Mouse (Mus musculus) left cerebral cortex, postnatal 10 days (tissue): ENCODE data around the gene Pa2g4. TPM values are rescaled to one million over a fixed set of nuclear protein-coding genes. Genes with fewer than 3 reads are reported as not detected.
A peak's percentile ranks its signal among the peaks of the same experiment; 100 is the strongest.
"Not testable (repeated sequence)": the region's sequence is repeated elsewhere in the genome, so short reads cannot be mapped to it uniquely, and the experiment has no call there.

ENCODE experiments used
- DNase-seq, 2 experiments: peaks; one replicate each; pipeline ENCODE4 v3.0.0; 2021 to 2022; ENCODE audit warnings: low spot score in 2 of 2, mixed read lengths in 1 of 2; ENCODE audit errors: extremely low spot score in 1 of 2
- intact Hi-C: fragments of 180-260 bp; cut with DNase I; formaldehyde crosslinking; loops from one replicate; pipeline ENCODE4 v1.15.1; 2025
- total RNA-seq, 2 experiments: library from RNA; stranded (reverse); gene quantifications; 2 replicates each; pipeline ENCODE4 v1.2.3; 2021

Gene Pa2g4
- 10 to 100 TPM; 80.0 to 83.7 TPM for total RNA-seq

DNA sequence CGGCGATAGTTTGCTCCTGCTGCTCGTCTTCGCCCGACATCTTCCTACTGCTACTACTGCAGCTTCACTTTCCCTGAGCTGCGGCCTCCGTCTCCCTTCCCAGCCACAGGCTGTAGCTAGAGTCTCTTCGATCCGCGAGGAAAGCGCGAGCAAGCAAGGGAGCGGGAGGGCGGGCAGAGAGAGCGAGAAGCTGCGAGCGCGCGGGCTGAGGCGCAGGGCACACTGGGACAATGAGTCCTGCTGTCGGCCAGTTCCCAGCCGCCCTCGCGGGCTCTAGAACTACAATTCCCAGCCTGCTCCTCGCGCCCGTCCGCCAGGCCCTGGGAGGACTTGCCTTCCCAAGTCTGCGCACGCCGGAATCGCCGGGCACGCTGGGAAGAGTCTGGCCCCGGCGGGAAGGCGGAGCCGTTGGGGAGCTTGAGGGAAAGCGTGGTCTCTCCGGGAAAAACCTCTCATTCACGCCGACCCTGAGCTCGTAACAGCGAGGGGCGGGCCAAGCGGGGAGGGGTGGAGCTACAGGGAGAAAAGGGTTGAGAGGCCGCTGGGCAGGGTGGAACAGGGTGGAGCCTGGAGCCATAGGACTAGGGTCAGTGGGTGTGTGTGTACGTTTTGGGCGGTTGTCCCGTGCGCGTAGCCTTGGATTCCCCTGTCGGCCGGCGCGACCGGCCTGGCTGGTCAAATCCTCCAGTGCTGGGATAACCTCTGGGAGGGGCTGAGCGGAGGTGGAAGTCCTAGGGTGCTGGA is at the start of gene Pa2g4:
TSS of gene Pa2g4 (minus strand) at position 200 of the 744 bp plus-strand sequence.
- DNase-seq, result peak; percentile 98 to 99

GRCm38 (mm10) chr10:128614934-128615333 is 49.1 kb upstream of the Pa2g4 start:
- intact Hi-C loops, result loop anchor here (5.0 kb wide), 1 partner anchor 48 kb away; the partner anchor contains the start of gene Pa2g4
- no peak for DNase-seq

More for the DNA sequence above, at the start of gene Pa2g4:
- intact Hi-C loops, result loop anchor here (5.0 kb wide), 2 partner anchors 46 to 106 kb away; partner anchors contain the start of gene Suox

- intact Hi-C loops, result loop anchor here (5.0 kb wide), 1 partner anchor 47 kb away; the partner anchor contains the start of gene Pa2g4
- DNase-seq, result not testable (repeated sequence)
Measured at GRCm38 (mm10) chr10:128613820-128614219, 48.0 kb upstream of the Pa2g4 start.

DNA sequence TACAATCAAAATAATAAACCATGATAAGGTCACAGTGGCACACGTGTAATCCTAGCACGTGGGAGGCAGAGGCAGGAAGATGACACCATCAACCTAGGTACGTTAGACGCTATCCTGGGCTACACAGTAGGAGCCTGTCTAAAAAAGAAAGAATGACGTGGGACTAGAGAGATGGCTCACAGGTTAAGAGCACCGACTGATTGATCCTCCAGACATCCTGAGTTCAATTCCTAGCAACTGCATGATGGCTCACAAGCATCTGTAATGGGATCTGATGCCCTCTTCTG is 47.3 kb upstream of the Pa2g4 start:
- intact Hi-C loops, result loop anchor here (5.0 kb wide), 1 partner anchor 46 kb away; the partner anchor contains the start of gene Pa2g4
- DNase-seq, result no peak

- intact Hi-C loops, result loop anchor here (5.0 kb wide), 1 partner anchor 45 kb away; the partner anchor contains the start of gene Pa2g4
- peak; percentile 74 to 77 for DNase-seq
Measured at GRCm38 (mm10) chr10:128612433-128613153, 46.8 kb upstream of the Pa2g4 start.

- DNase-seq, result no peak
- intact Hi-C loops, result no loop called here
Measured at GRCm38 (mm10) chr10:128606483-128606882, 40.7 kb upstream of the Pa2g4 start.

DNA sequence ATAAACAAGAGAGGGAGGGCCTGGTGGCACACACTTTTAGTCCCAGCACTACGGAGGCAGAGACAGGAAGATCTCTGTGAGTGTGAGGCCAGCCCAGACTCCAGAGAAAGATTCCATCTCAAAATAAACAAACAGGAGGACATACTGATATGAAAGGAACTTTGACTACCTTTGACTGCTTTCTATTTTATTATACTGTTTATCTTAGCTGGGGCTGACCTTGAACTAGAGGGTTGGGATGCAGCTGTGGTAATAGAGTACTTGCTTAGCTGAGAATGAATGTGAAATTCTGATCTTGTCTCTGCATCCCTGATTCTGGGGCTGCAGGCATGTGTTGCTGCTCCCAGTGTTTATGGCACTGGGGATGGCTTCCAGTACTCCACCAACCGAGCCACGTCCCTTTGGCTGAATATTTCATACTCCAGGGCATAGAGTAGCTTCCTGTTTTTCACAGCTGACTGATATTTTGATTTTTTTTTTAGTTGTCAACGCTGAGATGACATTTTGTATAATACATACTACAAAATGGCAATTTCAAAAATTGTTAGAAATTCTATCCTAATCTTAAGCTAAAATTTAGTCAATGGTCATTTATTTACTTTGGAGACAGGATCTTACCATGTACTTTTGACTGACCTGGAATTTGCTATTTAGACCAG is 36.8 kb upstream of the Pa2g4 start:
- no peak for DNase-seq
- intact Hi-C loops, result no loop called here

- intact Hi-C loops, result no loop called here
Measured at GRCm38 (mm10) chr10:128601499-128601898, 35.7 kb upstream of the Pa2g4 start.

GRCm38 (mm10) chr10:128598476-128598875 is 32.7 kb upstream of the Pa2g4 start:
- intact Hi-C loops, result no loop called here
- no peak for DNase-seq

More at GRCm38 (mm10) chr10:128601499-128601898, 35.7 kb upstream of the Pa2g4 start:
- no peak for DNase-seq

DNA sequence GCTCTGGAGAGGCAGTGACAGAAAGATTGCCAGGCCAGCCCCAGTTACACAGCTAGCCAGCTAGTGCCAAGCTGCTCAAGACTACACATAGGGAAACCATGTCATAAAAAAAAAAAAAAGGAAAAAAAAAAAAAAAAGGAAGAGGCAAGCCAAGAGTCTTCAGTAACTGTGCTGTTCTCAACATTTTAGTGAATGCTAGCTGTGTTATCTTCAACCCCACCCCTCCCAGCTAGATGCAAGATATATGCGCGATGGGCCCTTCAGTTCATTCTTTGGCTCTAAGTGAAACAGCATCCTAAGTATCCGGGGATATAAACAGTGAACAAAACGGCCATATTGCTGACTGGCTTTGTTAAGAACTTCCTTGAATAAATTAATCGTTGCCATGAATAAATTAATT is 27.0 kb upstream of the Pa2g4 start:
- DNase-seq, result no peak
- intact Hi-C loops, result no loop called here

DNA sequence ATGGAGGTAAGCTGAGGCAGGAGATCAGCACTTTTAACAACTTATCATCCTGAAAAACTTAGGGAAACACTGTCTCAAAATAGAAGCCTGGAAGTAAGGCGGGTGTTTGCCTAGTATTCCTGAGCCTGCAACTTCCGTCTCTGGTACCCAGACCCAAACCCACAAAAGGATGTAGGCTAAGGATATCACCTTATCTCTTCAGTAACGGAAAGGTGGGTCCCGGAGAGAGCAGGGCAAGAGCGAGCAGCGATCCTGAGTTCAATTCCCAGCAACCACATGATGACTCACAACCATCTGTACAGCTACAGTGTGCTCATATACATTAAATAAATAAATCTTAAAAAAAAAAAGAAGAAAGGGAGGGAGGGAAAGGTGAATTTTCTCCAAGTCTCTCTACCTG is 25.6 kb upstream of the Pa2g4 start:
- no peak for DNase-seq
- intact Hi-C loops, result no loop called here

DNA sequence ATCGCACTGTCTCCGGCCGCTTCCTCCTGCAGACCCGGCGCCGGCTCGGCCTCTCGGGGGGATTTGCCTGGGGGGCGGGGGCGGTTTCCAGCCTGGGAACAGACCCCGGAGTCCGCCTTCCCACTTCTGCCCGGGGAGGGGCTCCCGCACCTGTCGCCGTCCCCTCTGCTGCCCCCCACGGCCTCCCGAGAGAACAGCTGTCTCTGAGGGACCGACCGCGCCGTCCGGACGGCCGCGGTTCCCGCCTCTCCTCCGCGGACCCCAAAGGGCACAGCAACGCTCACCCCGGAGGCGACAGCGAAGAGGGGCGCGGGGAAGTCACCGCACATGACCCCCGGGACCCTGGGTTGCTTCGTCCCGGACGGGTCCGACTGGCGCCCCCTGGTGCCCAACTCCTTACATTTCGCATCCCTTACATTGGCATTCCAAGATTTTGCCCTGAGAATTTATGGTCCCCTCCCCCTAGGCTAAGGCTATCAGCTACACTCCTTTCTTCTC is 24.5 kb upstream of the Pa2g4 start:
- peak in 1 of 2 experiments; percentile 70 for DNase-seq
- intact Hi-C loops, result no loop called here

GRCm38 (mm10) chr10:128589464-128590192 is 23.8 kb upstream of the Pa2g4 start, which contains the start of gene Erbb3:
Gene Erbb3 (minus strand): TSS chr10:128589652.
- DNase-seq, result peak in 1 of 2 experiments; percentile 45
- intact Hi-C loops, result no loop called here

GRCm38 (mm10) chr10:128588775-128589463 is 23.1 kb upstream of the Pa2g4 start:
- no peak for DNase-seq
- intact Hi-C loops, result no loop called here

GRCm38 (mm10) chr10:128588136-128588535 is 22.3 kb upstream of the Pa2g4 start:
- intact Hi-C loops, result no loop called here
- DNase-seq, result no peak

GRCm38 (mm10) chr10:128587697-128588096 is 21.9 kb upstream of the Pa2g4 start:
- DNase-seq, result no peak
- intact Hi-C loops, result no loop called here

DNA sequence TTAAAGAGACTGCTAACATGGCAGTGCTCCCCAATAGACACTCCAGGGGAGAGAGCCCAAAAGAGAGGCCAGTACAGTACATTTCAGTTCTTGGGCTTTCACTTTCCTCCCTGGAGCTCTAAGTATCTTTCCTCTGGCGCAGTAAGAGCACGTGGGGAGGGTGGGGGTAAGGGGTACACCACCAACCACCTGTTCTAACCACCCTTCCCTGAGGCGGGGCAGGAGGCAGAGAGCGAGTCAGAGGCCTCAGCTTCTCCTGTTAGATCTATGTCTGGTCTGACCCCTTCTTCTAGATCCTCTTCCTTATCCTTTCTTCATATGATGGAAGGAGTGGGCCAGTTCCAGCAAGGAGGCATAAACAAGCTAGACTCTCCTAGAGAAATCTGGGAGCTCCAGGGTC is 21.3 kb upstream of the Pa2g4 start:
- no peak for DNase-seq
- intact Hi-C loops, result no loop called here

GRCm38 (mm10) chr10:128586546-128586945 is 20.8 kb upstream of the Pa2g4 start:
- DNase-seq, result no peak
- intact Hi-C loops, result no loop called here
